Mouse (Mus musculus): ENCODE results near the gene Exo1.

The Exo1 gene

GRCm38 (mm10) chr1:175880453-175881296 is at the start of gene Exo1:
TSS of gene Exo1 (plus strand) at chr1:175880581.
- peak; percentile 93 for DNase-seq

- DNase-seq: no peak
Measured at GRCm38 (mm10) chr1:175855515-175855914, 24.9 kb upstream of the Exo1 start.

GRCm38 (mm10) chr1:175867050-175867449 is 13.3 kb upstream of the Exo1 start:
- DNase-seq: no peak

GRCm38 (mm10) chr1:175867558-175867957 is 12.8 kb upstream of the Exo1 start:
- DNase-seq: peak; percentile 14

GRCm38 (mm10) chr1:175870716-175871115 is 9.7 kb upstream of the Exo1 start:
- DNase-seq: no peak

GRCm38 (mm10) chr1:175872028-175872816 is 8.2 kb upstream of the Exo1 start:
- DNase-seq: no peak

- no peak for DNase-seq
Measured at GRCm38 (mm10) chr1:175883398-175883797, 3.0 kb downstream of the Exo1 start.

- DNase-seq: no peak
Measured at GRCm38 (mm10) chr1:175893263-175893662, 12.9 kb downstream of the Exo1 start.

GRCm38 (mm10) chr1:175893726-175894125 is 13.3 kb downstream of the Exo1 start:
- no peak for DNase-seq

- no peak for DNase-seq
Measured at GRCm38 (mm10) chr1:175911207-175911606, 30.8 kb downstream of the Exo1 start.

- no peak for DNase-seq
Measured at GRCm38 (mm10) chr1:175912038-175912437, 31.7 kb downstream of the Exo1 start.

GRCm38 (mm10) chr1:175913728-175914303 is 33.4 kb downstream of the Exo1 start:
- no peak for DNase-seq

GRCm38 (mm10) chr1:175920029-175920428 is 39.6 kb downstream of the Exo1 start, which contains the start of gene Gm38100:
TSS of gene Gm38100 (plus strand) at chr1:175920329.
- DNase-seq: no peak

- no peak for DNase-seq
Measured at GRCm38 (mm10) chr1:175921091-175921490, 40.7 kb downstream of the Exo1 start.

- DNase-seq: peak; percentile 81
Measured at GRCm38 (mm10) chr1:175923848-175924787, 43.7 kb downstream of the Exo1 start.

GRCm38 (mm10) chr1:175931391-175931790 is 51.0 kb downstream of the Exo1 start:
- no peak for DNase-seq

- DNase-seq: peak; percentile 47
Measured at GRCm38 (mm10) chr1:175936282-175936737, 55.9 kb downstream of the Exo1 start.

GRCm38 (mm10) chr1:175938731-175939130 is 58.4 kb downstream of the Exo1 start:
- DNase-seq: no peak

- DNase-seq: no peak
Measured at GRCm38 (mm10) chr1:175943168-175943567, 62.8 kb downstream of the Exo1 start.

- no peak for DNase-seq
Measured at GRCm38 (mm10) chr1:175946718-175947315, 66.4 kb downstream of the Exo1 start.

- no peak for DNase-seq
Measured at GRCm38 (mm10) chr1:175950421-175950820, 70.0 kb downstream of the Exo1 start.

- DNase-seq: no peak
Measured at GRCm38 (mm10) chr1:175950851-175951250, 70.5 kb downstream of the Exo1 start.

Data from thymus, postnatal 4 days (tissue).